Mouse (Mus musculus): ENCODE data around the gene Foxp1.

DNA sequence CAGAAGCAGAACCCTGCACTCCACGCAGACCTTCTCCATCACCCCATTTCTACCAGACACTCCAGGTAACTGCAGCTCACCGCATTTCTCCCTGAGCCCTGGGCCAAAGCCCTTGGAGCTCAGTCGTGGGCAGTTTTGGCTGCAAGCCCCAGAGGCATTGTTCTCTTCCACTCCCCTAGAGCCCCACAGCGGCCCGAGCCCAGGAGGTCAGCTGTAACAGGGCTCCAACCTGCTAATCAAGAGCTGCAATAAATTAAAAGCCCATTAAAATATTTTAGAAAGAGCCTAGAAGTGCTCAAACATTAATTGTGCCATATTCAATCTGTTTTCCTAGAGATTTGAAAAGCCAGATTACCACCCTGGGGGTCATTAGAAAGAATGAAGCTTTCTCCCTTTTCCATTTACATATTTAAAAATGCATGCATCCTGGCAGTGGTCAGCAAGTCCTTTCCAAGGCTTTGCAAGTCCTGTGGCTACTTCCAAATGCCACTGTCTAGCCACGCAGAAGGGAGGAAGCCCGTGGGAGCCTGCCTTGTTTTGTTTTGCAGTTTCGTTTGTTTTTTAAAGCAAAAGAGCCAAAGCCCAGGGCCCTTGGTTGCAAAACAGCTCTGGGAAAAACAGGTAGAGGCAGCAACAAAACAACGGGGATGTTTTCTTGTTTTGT is 83.2 kb downstream of the Foxp1 start:
- TF ChIP-seq CTCF (IDR thresholded peaks at IDR 0.05; ENCODE audit: borderline replicate concordance, extremely low read depth, insufficient read depth, insufficient read length) (no peak), POLR2A (IDR thresholded peaks at IDR 0.05; ENCODE audit: borderline replicate concordance, extremely low read depth, insufficient read depth, insufficient read length, poor library complexity, severe bottlenecking) (no peak)

All from brain, embryonic 14.5 days (tissue).